Mouse (Mus musculus) layer of hippocampus, adult 18-20 months (tissue): ENCODE measurements at regions not wholly inside any gene's neighbourhood (a gene's known extent, or its start where the extent isn't known, plus 50 kb on each side); places are given as distances from the start of the nearest gene placed in this dataset.

Source experiments
- microRNA-seq, 2 experiments: library from miRNA; unstranded; fragments of <30 nt; microRNA quantifications; one replicate each; pipeline ENCODE4 v1.2.0; 2021

Small RNAs in the stretch of these regions (microRNA-seq; reads per million reads assigned to microRNA genes)
- 0 reads per million in 2 experiments for gene Gm23064
